Mouse (Mus musculus) urinary bladder, adult 18-20 months (tissue): ENCODE results near the gene Lrrc15.
A peak's percentile ranks its signal among the peaks of the same experiment; 100 is the strongest.

Experiments
- DNase-seq, 2 experiments: peaks; one replicate each; pipeline ENCODE4 v3.0.0; 2022; ENCODE audit warnings: low spot score in 2 of 2, mixed read lengths in 2 of 2

Lrrc15 gene

GRCm38 (mm10) chr16:30238791-30239190 is 44.3 kb downstream of the Lrrc15 start:
- DNase-seq, result no peak

- peak; percentile 75 to 79 for DNase-seq
Observed at GRCm38 (mm10) chr16:30236091-30236699, 46.9 kb downstream of the Lrrc15 start.

GRCm38 (mm10) chr16:30235577-30235976 is 47.5 kb downstream of the Lrrc15 start:
- no peak for DNase-seq

GRCm38 (mm10) chr16:30234636-30235546 is 48.2 kb downstream of the Lrrc15 start:
- DNase-seq, result no peak

- DNase-seq, result no peak
Observed at GRCm38 (mm10) chr16:30234077-30234476, 49.0 kb downstream of the Lrrc15 start.

GRCm38 (mm10) chr16:30231882-30232604 is 51.0 kb downstream of the Lrrc15 start:
- no peak for DNase-seq

- DNase-seq, result no peak
Observed at GRCm38 (mm10) chr16:30227352-30227751, 55.7 kb downstream of the Lrrc15 start.

GRCm38 (mm10) chr16:30221161-30221782 is 61.8 kb downstream of the Lrrc15 start:
- no peak for DNase-seq
